Mouse (Mus musculus): Measurements from ENCODE around the gene Hdac4. TPM values are rescaled to one million over a fixed set of nuclear protein-coding genes. Genes with fewer than 3 reads are reported as not detected.

Hdac4 gene
- polyA plus RNA-seq, 1 experiment from 2014 or later = 32.7 TPM

- H3K4me2 ChIP-seq (ENCODE audit: low read depth) = no peak overlapping the region
- H3K4me3 ChIP-seq (ENCODE audit: low read depth, low read length) = no peak overlapping the region
- ATAC-seq (ENCODE audit: insufficient read depth, low FRiP score, low TSS enrichment) (no peak), DNase-seq (ENCODE audit: low spot score) (peak; percentile 40)
- H3K27ac ChIP-seq (ENCODE audit: low read depth, low read length) = no peak overlapping the region
- no peaks in the 10 kb centered on the region for H3K4me1 ChIP-seq (ENCODE audit: control insufficient read depth, insufficient read depth, low read length)
- H3K36me3 ChIP-seq (ENCODE audit: control insufficient read depth, insufficient read depth, low read length) = no peaks in the 10 kb centered on the region
- no peak overlapping the region for H3K9ac ChIP-seq (ENCODE audit: low read length)
- no peaks in the 10 kb centered on the region for H3K9me3 ChIP-seq (ENCODE audit: control insufficient read depth, low read length)
- no peaks in the 10 kb centered on the region for H3K27me3 ChIP-seq (ENCODE audit: control insufficient read depth, insufficient read depth, low read length)
- WGBS = 61% methylated on average over 5 of the region's 5 CpGs
Measured at GRCm38 (mm10) chr1:91883115-91883514, 312.4 kb downstream of the Hdac4 start.

- no peaks in the 10 kb centered on the region for H3K4me1 ChIP-seq (ENCODE audit: control insufficient read depth, insufficient read depth, low read length)
- ATAC-seq (ENCODE audit: insufficient read depth, low FRiP score, low TSS enrichment) = no peak
- H3K27ac ChIP-seq (ENCODE audit: low read depth, low read length) = no peak overlapping the region
- H3K9ac ChIP-seq (ENCODE audit: low read length) = no peak overlapping the region
- no peak overlapping the region for H3K4me2 ChIP-seq (ENCODE audit: low read depth)
- no peak overlapping the region for H3K4me3 ChIP-seq (ENCODE audit: low read depth, low read length)
- 75% methylated on average over 8 of the region's 8 CpGs for WGBS
- no peaks in the 10 kb centered on the region for H3K27me3 ChIP-seq (ENCODE audit: control insufficient read depth, insufficient read depth, low read length)
- H3K36me3 ChIP-seq (ENCODE audit: control insufficient read depth, insufficient read depth, low read length) = no peaks in the 10 kb centered on the region
- no peaks in the 10 kb centered on the region for H3K9me3 ChIP-seq (ENCODE audit: control insufficient read depth, low read length)
- DNase-seq (ENCODE audit: low spot score) = no peak
Measured at GRCm38 (mm10) chr1:91880899-91881298, 314.6 kb downstream of the Hdac4 start.

GRCm38 (mm10) chr1:91880156-91880555 lies 315.3 kb downstream of the Hdac4 start:
- H3K9me3 ChIP-seq (ENCODE audit: control insufficient read depth, low read length) = no peaks in the 10 kb centered on the region
- no peak for ATAC-seq (ENCODE audit: insufficient read depth, low FRiP score, low TSS enrichment)
- WGBS = 94% methylated on average over 12 of the region's 12 CpGs
- H3K9ac ChIP-seq (ENCODE audit: low read length) = no peak overlapping the region
- no peaks in the 10 kb centered on the region for H3K4me1 ChIP-seq (ENCODE audit: control insufficient read depth, insufficient read depth, low read length)
- no peak overlapping the region for H3K4me3 ChIP-seq (ENCODE audit: low read depth, low read length)
- no peak for DNase-seq (ENCODE audit: low spot score)
- H3K4me2 ChIP-seq (ENCODE audit: low read depth) = no peak overlapping the region
- no peaks in the 10 kb centered on the region for H3K36me3 ChIP-seq (ENCODE audit: control insufficient read depth, insufficient read depth, low read length)
- H3K27ac ChIP-seq (ENCODE audit: low read depth, low read length) = no peak overlapping the region
- no peaks in the 10 kb centered on the region for H3K27me3 ChIP-seq (ENCODE audit: control insufficient read depth, insufficient read depth, low read length)

All from neural tube, embryonic 11.5 days (tissue).